ENCODE assay signal across 8 mouse cellular contexts in genomic region chr8:84235746-84236409, GRCm38 (mm10). TPM values are rescaled to one million over a fixed set of nuclear protein-coding genes. Genes with fewer than 3 reads are reported as not detected.
DNase-seq lines count a peak whose midpoint lies in the region; ATAC-seq and TF ChIP-seq lines count a peak whose summit lies in the region.

No protein-coding gene starts in this region.

- DNase-seq in lung, embryonic 14.5 days: no peak
- no peak for DNase-seq in lung, postnatal 10 days
- peak; percentile 77 for DNase-seq in adrenal gland, postnatal 14 days
- DNase-seq in midbrain, embryonic 10.5 days (ENCODE audit: low spot score): no peak
- no peak for DNase-seq in left cerebral cortex, postnatal 14 days (ENCODE audit: low spot score in 2 of 2)
- no peak for DNase-seq in T-cell, adult 2 months (ENCODE audit: low spot score)
- no peak for DNase-seq in thymus, postnatal 0 days (ENCODE audit: low spot score)

- H3K4me1 ChIP-seq in lung, embryonic 14.5 days (ENCODE audit: insufficient read depth): peaks cover 11% of the 10 kb centered on the region; the same call in 1 of the 2 replicates
- peaks cover 17% of the 10 kb centered on the region for H3K4me1 ChIP-seq in heart, embryonic 16.5 days (ENCODE audit: control insufficient read depth, insufficient read depth, low read length)
- H3K4me1 ChIP-seq in midbrain, embryonic 10.5 days: peaks cover 34% of the 10 kb centered on the region

- H3K36me3 ChIP-seq in lung, embryonic 14.5 days (ENCODE audit: insufficient read depth): peaks cover 31% of the 10 kb centered on the region; the same call in 1 of the 2 replicates
- no peaks in the 10 kb centered on the region; the same call in 1 of the 2 replicates for H3K36me3 ChIP-seq in heart, embryonic 16.5 days (ENCODE audit: control insufficient read depth, insufficient read depth)
- H3K36me3 ChIP-seq in midbrain, embryonic 10.5 days: peaks cover 41% of the 10 kb centered on the region

- peak overlapping the region; percentile 94 for H3K4me2 ChIP-seq in lung, embryonic 14.5 days
- H3K4me2 ChIP-seq in heart, embryonic 16.5 days (ENCODE audit: low read depth, low read length): peak overlapping the region; percentile 76

- H3K9ac ChIP-seq in lung, embryonic 14.5 days: peak overlapping the region; percentile 86
- peak overlapping the region; percentile 97 for H3K9ac ChIP-seq in heart, embryonic 16.5 days (ENCODE audit: low read length)

- no peak for ATAC-seq in lung, embryonic 14.5 days (ENCODE audit: insufficient read depth)
- no peak for ATAC-seq in heart, embryonic 16.5 days (replicated peaks; ENCODE audit: extremely low read depth, insufficient read depth, low FRiP score)

- whole genome bisulfite sequencing in lung, embryonic 14.5 days: 25% methylated on average over 10 of the region's 10 CpGs
- 26% methylated on average over 10 of the region's 10 CpGs for WGBS in heart, embryonic 16.5 days
- 47% methylated on average over 10 of the region's 10 CpGs for WGBS in midbrain, embryonic 10.5 days

- no peaks in the 10 kb centered on the region for H3K9me3 ChIP-seq in lung, embryonic 14.5 days (ENCODE audit: low read depth, low read length)
- H3K9me3 ChIP-seq in heart, embryonic 16.5 days (replicated peaks; ENCODE audit: control insufficient read depth, low read length): no peaks in the 10 kb centered on the region
- no peaks in the 10 kb centered on the region for H3K9me3 ChIP-seq in midbrain, embryonic 10.5 days (replicated peaks)

- peak overlapping the region; percentile 71 for H3K4me3 ChIP-seq in lung, embryonic 14.5 days (ENCODE audit: low read depth, low read length)
- peak overlapping the region; percentile 89 for H3K4me3 ChIP-seq in heart, embryonic 16.5 days (ENCODE audit: low read length)
- peak overlapping the region; percentile 94 for H3K4me3 ChIP-seq in midbrain, embryonic 10.5 days

- no peak for TF ChIP-seq CTCF in lung, embryonic 14.5 days (IDR thresholded peaks at IDR 0.05; ENCODE audit: low read depth)

- peak overlapping the region; percentile 32; the same call in 1 of the 2 replicates for H3K27ac ChIP-seq in lung, embryonic 14.5 days (ENCODE audit: low read depth)
- H3K27ac ChIP-seq in heart, embryonic 16.5 days (ENCODE audit: low read length): peak overlapping the region; percentile 68
- peak overlapping the region; percentile 97 for H3K27ac ChIP-seq in midbrain, embryonic 10.5 days (replicated peaks)

- intact Hi-C loops in left cerebral cortex, postnatal 14 days (cut with DNase I): no loop called here

- H3K27me3 ChIP-seq in lung, embryonic 14.5 days (ENCODE audit: insufficient read depth, low read length): no peaks in the 10 kb centered on the region
- no peaks in the 10 kb centered on the region for H3K27me3 ChIP-seq in heart, embryonic 16.5 days (ENCODE audit: control insufficient read depth, insufficient read depth, low read length)
- no peaks in the 10 kb centered on the region for H3K27me3 ChIP-seq in midbrain, embryonic 10.5 days (ENCODE audit: low read depth, poor library complexity, severe bottlenecking)

RNA-seq across cellular contexts. Expression of gene Zswim4, which starts 1.0 kb away (rescaled TPM):
- polyA plus RNA-seq in lung, embryonic 14.5 days (2014; fragmentation: Nextera tagmentation; extraction: Ambion mirVana): 13.9 and 14.4 TPM in 2 replicates
- total RNA-seq in adrenal gland, postnatal 14 days (2021): 32.3 and 39.5 TPM in 2 replicates
- 8.4 and 9.9 TPM in 2 replicates for polyA plus RNA-seq in heart, embryonic 16.5 days (2015; fragmentation: Nextera tagmentation; extraction: Ambion mirVana)
- 30.4 and 39.5 TPM in 2 replicates for polyA plus RNA-seq in midbrain, embryonic 10.5 days (2016; fragmentation: Nextera tagmentation; extraction: Ambion mirVana)
- total RNA-seq in left cerebral cortex, postnatal 14 days (2021): 10 to 100 TPM; 14.1 to 15.0 TPM
- polyA plus RNA-seq in thymus, postnatal 0 days (2015; fragmentation: Nextera tagmentation; extraction: Ambion mirVana): 12.7 and 13.2 TPM in 2 replicates

RNA-seq across cellular contexts. Expression of gene D8Ertd738e, which starts 13.6 kb away (rescaled TPM):
- polyA plus RNA-seq in lung, embryonic 14.5 days (2014; fragmentation: Nextera tagmentation; extraction: Ambion mirVana): 377 and 384 TPM in 2 replicates
- 251 and 255 TPM in 2 replicates for total RNA-seq in adrenal gland, postnatal 14 days (2021)
- 297 and 311 TPM in 2 replicates for polyA plus RNA-seq in heart, embryonic 16.5 days (2015; fragmentation: Nextera tagmentation; extraction: Ambion mirVana)
- 363 and 389 TPM in 2 replicates for polyA plus RNA-seq in midbrain, embryonic 10.5 days (2016; fragmentation: Nextera tagmentation; extraction: Ambion mirVana)
- 100 to 1,000 TPM; 140 to 144 TPM for total RNA-seq in left cerebral cortex, postnatal 14 days (2021)
- polyA plus RNA-seq in thymus, postnatal 0 days (2015; fragmentation: Nextera tagmentation; extraction: Ambion mirVana): 403 and 424 TPM in 2 replicates

RNA-seq across cellular contexts. Expression of gene Mri1, which starts 21.2 kb away (rescaled TPM):
- polyA plus RNA-seq in lung, embryonic 14.5 days (2014; fragmentation: Nextera tagmentation; extraction: Ambion mirVana): 67.4 and 72.8 TPM in 2 replicates
- 25.0 and 35.5 TPM in 2 replicates for total RNA-seq in adrenal gland, postnatal 14 days (2021)
- 45.0 and 46.2 TPM in 2 replicates for polyA plus RNA-seq in heart, embryonic 16.5 days (2015; fragmentation: Nextera tagmentation; extraction: Ambion mirVana)
- 65.5 and 72.0 TPM in 2 replicates for polyA plus RNA-seq in midbrain, embryonic 10.5 days (2016; fragmentation: Nextera tagmentation; extraction: Ambion mirVana)
- 10 to 100 TPM; 18.4 to 21.8 TPM for total RNA-seq in left cerebral cortex, postnatal 14 days (2021)
- 80.0 and 85.4 TPM in 2 replicates for polyA plus RNA-seq in thymus, postnatal 0 days (2015; fragmentation: Nextera tagmentation; extraction: Ambion mirVana)

RNA-seq across cellular contexts. Expression of gene Ccdc130, which starts 34.3 kb away (rescaled TPM):
- polyA plus RNA-seq in lung, embryonic 14.5 days (2014; fragmentation: Nextera tagmentation; extraction: Ambion mirVana): 18.5 and 20.4 TPM in 2 replicates
- total RNA-seq in adrenal gland, postnatal 14 days (2021): 17.5 and 22.0 TPM in 2 replicates
- 14.9 and 19.4 TPM in 2 replicates for polyA plus RNA-seq in heart, embryonic 16.5 days (2015; fragmentation: Nextera tagmentation; extraction: Ambion mirVana)
- 23.8 and 24.1 TPM in 2 replicates for polyA plus RNA-seq in midbrain, embryonic 10.5 days (2016; fragmentation: Nextera tagmentation; extraction: Ambion mirVana)
- total RNA-seq in left cerebral cortex, postnatal 14 days (2021): 10 to 100 TPM; 24.6 to 26.0 TPM
- polyA plus RNA-seq in thymus, postnatal 0 days (2015; fragmentation: Nextera tagmentation; extraction: Ambion mirVana): 19.7 and 24.5 TPM in 2 replicates

RNA-seq across cellular contexts. Expression of gene Nanos3, which starts 50.9 kb away (rescaled TPM):
- polyA plus RNA-seq in lung, embryonic 14.5 days (2014; fragmentation: Nextera tagmentation; extraction: Ambion mirVana): 2.8 and 4.2 TPM in 2 replicates
- 0.67 and 1.2 TPM in 2 replicates for total RNA-seq in adrenal gland, postnatal 14 days (2021)
- 1.5 and 1.6 TPM in 2 replicates for polyA plus RNA-seq in heart, embryonic 16.5 days (2015; fragmentation: Nextera tagmentation; extraction: Ambion mirVana)
- polyA plus RNA-seq in midbrain, embryonic 10.5 days (2016; fragmentation: Nextera tagmentation; extraction: Ambion mirVana): 3.0 and 5.6 TPM in 2 replicates
- 1 to 10 TPM; 2.7 to 4.6 TPM for total RNA-seq in left cerebral cortex, postnatal 14 days (2021)
- polyA plus RNA-seq in thymus, postnatal 0 days (2015; fragmentation: Nextera tagmentation; extraction: Ambion mirVana): 5.3 and 6.2 TPM in 2 replicates

Comparison
In these comparisons a context has a peak if more than half of its experiments do, and no peak if none do; other contexts are left out.
1. H3K27ac ChIP-seq: peak in every context shown above with its lines; median percentile 97 in midbrain, embryonic 10.5 days; 68 in heart, embryonic 16.5 days; 32 in lung, embryonic 14.5 days.